Mouse (Mus musculus): Measurements from ENCODE around the gene Neurl3.

- TF ChIP-seq CTCF (IDR thresholded peaks at IDR 0.05; ENCODE audit: borderline replicate concordance, insufficient read depth, low read length), result no peak
- no peak for TF ChIP-seq POLR2A (IDR thresholded peaks at IDR 0.05; ENCODE audit: low read depth, low read length)
Measured at GRCm38 (mm10) chr1:36303381-36304320, 29.2 kb upstream of the Neurl3 start.
